Mouse (Mus musculus): ENCODE data around the gene Pth2. TPM values are rescaled to one million over a fixed set of nuclear protein-coding genes. Genes with fewer than 3 reads are reported as not detected.

The Pth2 gene
- polyA plus RNA-seq, 1 experiment from 2014 or later: not detected

Small RNAs within 50 kb of the gene (microRNA-seq; reads per million reads assigned to microRNA genes)
- gene Mir7055: not detected

Other genes starting within 250 kb of the Pth2 start
- 0.14 TPM in 1 of 2 replicates, not detected in the other for gene Tsks, start 237.8 kb upstream of the Pth2 start, polyA plus RNA-seq (2016; fragmentation: Nextera tagmentation; extraction: Ambion mirVana)
- gene Cpt1c, start 206.1 kb upstream of the Pth2 start, polyA plus RNA-seq (2016; fragmentation: Nextera tagmentation; extraction: Ambion mirVana): 39.7 and 44.1 TPM in 2 replicates
- gene Prmt1, start 194.4 kb upstream of the Pth2 start, polyA plus RNA-seq (2016; fragmentation: Nextera tagmentation; extraction: Ambion mirVana): 595 and 646 TPM in 2 replicates
- gene Irf3, start 183.3 kb upstream of the Pth2 start, polyA plus RNA-seq (2016; fragmentation: Nextera tagmentation; extraction: Ambion mirVana): 71.0 and 73.4 TPM in 2 replicates
- 41.1 and 42.9 TPM in 2 replicates for gene Bcl2l12, start 182.3 kb upstream of the Pth2 start, polyA plus RNA-seq (2016; fragmentation: Nextera tagmentation; extraction: Ambion mirVana)
- 47.2 and 47.3 TPM in 2 replicates for gene Scaf1, start 164.6 kb upstream of the Pth2 start, polyA plus RNA-seq (2016; fragmentation: Nextera tagmentation; extraction: Ambion mirVana)
- 16.8 and 18.4 TPM in 2 replicates for gene Rras, start 163.0 kb upstream of the Pth2 start, polyA plus RNA-seq (2016; fragmentation: Nextera tagmentation; extraction: Ambion mirVana)
- gene Prr12, start 128.1 kb upstream of the Pth2 start, polyA plus RNA-seq (2016; fragmentation: Nextera tagmentation; extraction: Ambion mirVana): 11.8 and 14.0 TPM in 2 replicates
- gene Nosip, start 118.6 kb upstream of the Pth2 start, polyA plus RNA-seq (2016; fragmentation: Nextera tagmentation; extraction: Ambion mirVana): 56.5 and 63.0 TPM in 2 replicates
- gene Prrg2, start 118.3 kb upstream of the Pth2 start, polyA plus RNA-seq (2016; fragmentation: Nextera tagmentation; extraction: Ambion mirVana): 15.2 and 17.9 TPM in 2 replicates
- 125 and 139 TPM in 2 replicates for gene Rcn3, start 88.8 kb upstream of the Pth2 start, polyA plus RNA-seq (2016; fragmentation: Nextera tagmentation; extraction: Ambion mirVana)
- gene Fcgrt, start 77.1 kb upstream of the Pth2 start, polyA plus RNA-seq (2016; fragmentation: Nextera tagmentation; extraction: Ambion mirVana): 14.1 and 15.7 TPM in 2 replicates
- 1,089 and 1,117 TPM in 2 replicates for gene Rps11, start 56.6 kb upstream of the Pth2 start, polyA plus RNA-seq (2016; fragmentation: Nextera tagmentation; extraction: Ambion mirVana)
- 974 and 1,017 TPM in 2 replicates for gene Rpl13a, start 52.2 kb upstream of the Pth2 start, polyA plus RNA-seq (2016; fragmentation: Nextera tagmentation; extraction: Ambion mirVana)
- gene Gm45713, start 44.8 kb upstream of the Pth2 start, polyA plus RNA-seq (2016; fragmentation: Nextera tagmentation; extraction: Ambion mirVana): not detected in 2 replicates
- 1.0 and 1.3 TPM in 2 replicates for gene Flt3l, start 44.6 kb upstream of the Pth2 start, polyA plus RNA-seq (2016; fragmentation: Nextera tagmentation; extraction: Ambion mirVana)
- gene Pih1d1, start 26.7 kb upstream of the Pth2 start, polyA plus RNA-seq (2016; fragmentation: Nextera tagmentation; extraction: Ambion mirVana): 90.2 and 94.0 TPM in 2 replicates
- gene Aldh16a1, start 26.4 kb upstream of the Pth2 start, polyA plus RNA-seq (2016; fragmentation: Nextera tagmentation; extraction: Ambion mirVana): 37.8 and 42.4 TPM in 2 replicates
- 2.0 and 2.6 TPM in 2 replicates for gene Slc17a7, start 17.0 kb upstream of the Pth2 start, polyA plus RNA-seq (2016; fragmentation: Nextera tagmentation; extraction: Ambion mirVana)
- not detected in 2 replicates for gene Gfy, start 1.4 kb upstream of the Pth2 start, polyA plus RNA-seq (2016; fragmentation: Nextera tagmentation; extraction: Ambion mirVana)
- 0.42 and 0.74 TPM in 2 replicates for gene Ccdc155, start 23.9 kb downstream of the Pth2 start, polyA plus RNA-seq (2016; fragmentation: Nextera tagmentation; extraction: Ambion mirVana)
- 7.5 and 7.6 TPM in 2 replicates for gene Dkkl1, start 31.2 kb downstream of the Pth2 start, polyA plus RNA-seq (2016; fragmentation: Nextera tagmentation; extraction: Ambion mirVana)
- 173 and 178 TPM in 2 replicates for gene Tead2, start 34.8 kb downstream of the Pth2 start, polyA plus RNA-seq (2016; fragmentation: Nextera tagmentation; extraction: Ambion mirVana)
- 1.1 and 1.2 TPM in 2 replicates for gene Cd37, start 58.1 kb downstream of the Pth2 start, polyA plus RNA-seq (2016; fragmentation: Nextera tagmentation; extraction: Ambion mirVana)
- gene Slc6a16, start 60.1 kb downstream of the Pth2 start, polyA plus RNA-seq (2016; fragmentation: Nextera tagmentation; extraction: Ambion mirVana): 0.20 TPM in 1 of 2 replicates, not detected in the other
- not detected in 2 replicates for gene Slc6a21, start 96.5 kb downstream of the Pth2 start, polyA plus RNA-seq (2016; fragmentation: Nextera tagmentation; extraction: Ambion mirVana)
- gene Trpm4, start 152.8 kb downstream of the Pth2 start, polyA plus RNA-seq (2016; fragmentation: Nextera tagmentation; extraction: Ambion mirVana): 9.6 and 11.0 TPM in 2 replicates
- gene Hrc, start 154.3 kb downstream of the Pth2 start, polyA plus RNA-seq (2016; fragmentation: Nextera tagmentation; extraction: Ambion mirVana): 0.46 and 0.77 TPM in 2 replicates
- gene Ppfia3, start 186.0 kb downstream of the Pth2 start, polyA plus RNA-seq (2016; fragmentation: Nextera tagmentation; extraction: Ambion mirVana): 17.1 and 18.1 TPM in 2 replicates
- 3.5 TPM in 2 replicates for gene Lin7b, start 189.6 kb downstream of the Pth2 start, polyA plus RNA-seq (2016; fragmentation: Nextera tagmentation; extraction: Ambion mirVana)
- 269 and 286 TPM in 2 replicates for gene Snrnp70, start 214.7 kb downstream of the Pth2 start, polyA plus RNA-seq (2016; fragmentation: Nextera tagmentation; extraction: Ambion mirVana)
- not detected in 2 replicates for gene Kcna7, start 224.7 kb downstream of the Pth2 start, polyA plus RNA-seq (2016; fragmentation: Nextera tagmentation; extraction: Ambion mirVana)
- 0.57 and 0.65 TPM in 2 replicates for gene Ntf5, start 232.7 kb downstream of the Pth2 start, polyA plus RNA-seq (2016; fragmentation: Nextera tagmentation; extraction: Ambion mirVana)
- not detected in 2 replicates for gene Lhb, start 239.8 kb downstream of the Pth2 start, polyA plus RNA-seq (2016; fragmentation: Nextera tagmentation; extraction: Ambion mirVana)

Measured in neural tube, embryonic 12.5 days (tissue).